Comparison of ENCODE assay signal across 8 mouse cellular contexts in the genomic region with DNA sequence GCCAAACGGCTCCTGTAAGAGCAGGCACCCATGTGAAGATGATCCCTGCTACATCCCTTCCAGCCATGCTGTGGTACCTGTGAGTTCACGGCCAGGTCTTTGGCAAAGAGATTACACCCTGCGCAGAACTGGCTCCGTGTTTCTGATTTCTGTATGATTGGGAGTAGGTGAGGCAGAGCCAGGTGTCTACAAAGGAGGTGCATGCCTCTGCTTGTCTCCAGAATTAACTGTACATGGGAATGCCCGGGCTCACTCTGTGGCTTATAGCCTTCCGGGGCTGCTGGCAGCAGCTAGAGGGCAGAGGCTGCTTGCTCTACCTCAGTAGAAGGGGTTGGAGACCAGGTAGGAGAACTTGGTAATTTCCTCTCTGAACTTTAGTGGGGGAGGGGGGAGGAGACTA.
"Had no signal": no experiment of that assay in that cellular context is flagged by ENCODE, and none has a peak within 500 bp of the region (broad histone marks: within the 10 kb centered on the region; RNA-seq: fewer than 3 reads in every experiment).

No protein-coding gene starts in this region.

- DNase-seq: kidney, adult 11 months; kidney, postnatal 14 days; left cerebral cortex, postnatal 4 days; right cerebral cortex, postnatal 25 days; thymus, adult 2 months; thymus, postnatal 25 days had no signal

- H3K9ac ChIP-seq: limb, embryonic 13.5 days; midbrain, embryonic 13.5 days had no signal

- H3K36me3 ChIP-seq: midbrain, embryonic 13.5 days had no signal

- H3K27me3 ChIP-seq: limb, embryonic 13.5 days; midbrain, embryonic 13.5 days had no signal

- ATAC-seq: midbrain, embryonic 13.5 days had no signal

- H3K27ac ChIP-seq: limb, embryonic 13.5 days; midbrain, embryonic 13.5 days had no signal

- H3K9me3 ChIP-seq: limb, embryonic 13.5 days; midbrain, embryonic 13.5 days had no signal

- H3K4me3 ChIP-seq: limb, embryonic 13.5 days; midbrain, embryonic 13.5 days had no signal

- H3K4me2 ChIP-seq: limb, embryonic 13.5 days; midbrain, embryonic 13.5 days had no signal
